Mouse (Mus musculus): Measurements from ENCODE around the gene Olfr690.
"Not testable (repeated sequence)": the region's sequence is repeated elsewhere in the genome, so short reads cannot be mapped to it uniquely, and the experiment has no call there.

Gene Olfr690

DNA sequence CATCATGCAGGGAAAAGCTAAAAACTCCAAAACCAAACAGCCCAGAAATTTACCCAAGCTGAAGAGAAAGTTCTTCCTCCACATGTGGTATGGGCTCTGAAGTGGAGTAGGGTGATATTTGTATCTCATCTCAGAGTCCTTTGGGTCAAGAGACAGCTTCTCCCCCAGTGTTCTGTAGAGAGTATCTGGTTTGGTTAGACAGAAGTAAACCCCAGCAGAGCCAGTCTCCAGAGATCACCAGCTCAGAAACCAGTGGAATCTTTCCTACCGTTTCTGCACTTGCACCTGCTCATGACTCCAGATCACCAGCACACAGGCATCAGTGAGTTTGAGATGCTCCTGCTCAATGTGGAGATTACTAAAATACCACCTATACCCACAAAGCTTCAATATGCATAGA lies at the start of gene Olfr690:
Gene Olfr690 (minus strand): TSS at position 101 of the 400 bp plus-strand sequence.
- no peak for DNase-seq (ENCODE audit: extremely low spot score)

GRCm38 (mm10) chr7:105380329-105380728 lies 46.4 kb upstream of the Olfr690 start:
- DNase-seq (ENCODE audit: extremely low spot score), result no peak

GRCm38 (mm10) chr7:105374866-105375265 lies 41.0 kb upstream of the Olfr690 start, which contains the start of gene Gm5901:
Gm5901 (plus strand) TSS chr7:105375038.
- DNase-seq (ENCODE audit: extremely low spot score), result no peak

- DNase-seq (ENCODE audit: extremely low spot score), result no peak
Measured at GRCm38 (mm10) chr7:105373976-105374375, 40.1 kb upstream of the Olfr690 start.

DNA sequence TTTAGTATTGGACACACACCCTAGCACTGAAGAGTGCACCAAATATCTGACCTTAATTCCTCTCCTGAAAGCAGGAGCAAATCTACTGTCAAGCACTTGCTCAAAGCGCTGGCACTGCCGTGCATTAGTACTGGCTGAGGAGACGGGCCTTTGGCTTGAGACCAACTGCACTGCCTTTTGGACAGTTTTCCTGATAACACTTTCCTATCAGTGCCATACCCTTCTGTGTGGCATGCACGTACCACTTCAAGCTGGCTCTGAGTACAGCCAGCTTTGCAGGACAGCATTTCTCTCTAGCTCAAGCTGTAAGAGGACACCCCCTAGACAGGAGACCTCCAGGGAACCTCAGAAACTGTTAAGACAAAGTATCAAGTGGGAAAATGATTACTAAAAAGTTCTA lies 39.6 kb upstream of the Olfr690 start:
- DNase-seq (ENCODE audit: extremely low spot score), result no peak

- DNase-seq (ENCODE audit: extremely low spot score), result no peak
Measured at GRCm38 (mm10) chr7:105372912-105373311, 39.0 kb upstream of the Olfr690 start.

GRCm38 (mm10) chr7:105368521-105368920 lies 34.6 kb upstream of the Olfr690 start:
- DNase-seq (ENCODE audit: extremely low spot score), result no peak

DNA sequence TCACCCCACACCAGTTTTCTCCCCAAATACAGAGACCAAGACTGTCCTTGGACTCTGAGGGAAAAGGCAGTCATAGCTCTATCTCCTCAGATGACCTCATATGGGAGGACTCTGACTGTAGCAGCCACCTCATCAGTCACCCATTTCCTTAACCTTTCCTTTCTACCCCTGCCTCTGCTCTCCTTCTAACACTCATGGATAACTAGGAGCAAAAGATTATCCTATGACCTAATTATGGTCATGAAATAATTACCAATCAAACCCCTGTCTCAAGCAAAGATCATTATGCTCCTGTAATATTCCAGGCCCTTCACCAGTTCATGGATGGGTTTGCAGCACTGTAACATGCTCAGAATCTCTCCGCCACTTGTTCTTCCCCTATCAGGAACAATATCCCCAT lies 34.0 kb upstream of the Olfr690 start, which contains the start of gene Olfr692:
Gene Olfr692 (plus strand): TSS at position 301 of the 400 bp plus-strand sequence.
- no peak for DNase-seq (ENCODE audit: extremely low spot score)

GRCm38 (mm10) chr7:105367268-105367667 lies 33.4 kb upstream of the Olfr690 start:
- no peak for DNase-seq (ENCODE audit: extremely low spot score)

DNA sequence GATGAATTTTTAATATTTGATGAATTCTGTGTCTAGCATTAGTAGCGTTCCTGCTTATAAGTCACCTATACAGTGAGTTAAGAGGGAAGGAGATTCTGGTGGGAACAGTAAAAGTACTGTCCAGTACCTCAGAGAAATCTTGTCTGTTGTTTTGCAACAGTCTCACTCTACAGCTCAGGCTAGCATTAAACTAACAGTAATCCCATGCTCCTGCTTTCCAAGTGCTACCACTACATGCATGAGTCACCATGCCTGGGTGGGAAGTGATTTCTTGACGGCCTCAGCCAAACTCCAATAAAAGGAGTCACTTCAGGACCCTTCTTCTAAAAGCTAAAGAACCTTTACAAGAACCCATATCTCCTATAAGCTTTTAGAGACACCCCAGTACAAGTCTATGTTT lies 27.8 kb upstream of the Olfr690 start:
- no peak for DNase-seq (ENCODE audit: extremely low spot score)

GRCm38 (mm10) chr7:105356487-105356886 lies 22.6 kb upstream of the Olfr690 start:
- not testable (repeated sequence) for DNase-seq (ENCODE audit: extremely low spot score)

GRCm38 (mm10) chr7:105356064-105356463 lies 22.2 kb upstream of the Olfr690 start:
- DNase-seq (ENCODE audit: extremely low spot score), result not testable (repeated sequence)

GRCm38 (mm10) chr7:105342752-105343151 lies 8.8 kb upstream of the Olfr690 start:
- no peak for DNase-seq (ENCODE audit: extremely low spot score)

- no peak for DNase-seq (ENCODE audit: extremely low spot score)
Measured at GRCm38 (mm10) chr7:105342170-105342569, 8.3 kb upstream of the Olfr690 start, which contains the start of gene Olfr691. Olfr691 (minus strand) TSS chr7:105342270.

DNA sequence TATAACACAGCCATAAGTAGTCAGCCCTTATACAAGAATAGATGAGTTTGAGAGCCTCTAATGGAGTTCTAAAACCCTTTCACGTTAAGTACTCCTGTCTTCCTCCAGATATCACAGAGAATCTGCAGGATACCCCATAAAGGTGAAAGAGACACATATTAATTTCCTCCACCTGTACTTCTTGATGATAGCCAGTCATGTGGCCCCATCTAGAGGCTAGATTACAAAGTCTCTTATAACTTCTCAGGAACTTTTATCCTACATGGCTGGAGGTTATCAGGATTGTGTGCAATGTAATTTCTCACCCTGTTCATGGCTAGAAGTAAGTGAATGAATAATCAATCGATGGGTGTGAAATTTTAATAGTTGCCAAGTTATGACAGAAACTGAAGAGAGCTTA lies 8.6 kb downstream of the Olfr690 start:
- no peak for DNase-seq (ENCODE audit: extremely low spot score)

- no peak for DNase-seq (ENCODE audit: extremely low spot score)
Measured at GRCm38 (mm10) chr7:105310865-105311264, 23.0 kb downstream of the Olfr690 start, which contains the start of gene Olfr689. Olfr689 (plus strand) TSS chr7:105311165.

- no peak for DNase-seq (ENCODE audit: extremely low spot score)
Measured at GRCm38 (mm10) chr7:105290051-105290450, 43.9 kb downstream of the Olfr690 start.

DNA sequence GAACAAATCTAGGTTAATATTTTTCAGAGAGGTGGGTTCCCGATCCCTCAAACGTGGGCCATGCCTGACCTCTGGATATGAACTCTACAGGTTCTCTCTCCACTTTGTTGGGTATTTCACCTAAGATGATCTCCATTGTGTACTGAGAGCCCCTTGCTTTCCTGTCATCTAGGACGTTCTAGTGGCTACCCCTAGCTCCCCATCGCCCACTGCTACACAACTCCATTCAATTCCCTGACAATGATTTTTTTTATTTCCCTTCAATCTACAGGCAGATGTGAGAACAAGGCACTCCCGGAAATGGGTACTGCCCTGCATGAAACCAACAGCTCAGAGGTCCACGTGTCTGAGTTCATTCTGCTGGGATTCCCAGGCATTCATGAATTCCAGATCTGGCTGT lies 46.1 kb downstream of the Olfr690 start, which contains the start of gene Olfr688:
Gene Olfr688 (plus strand): TSS at position 301 of the 400 bp plus-strand sequence.
- no peak for DNase-seq (ENCODE audit: extremely low spot score)
